Mouse (Mus musculus): ENCODE data around the gene Trhr2.

The Trhr2 gene

DNA sequence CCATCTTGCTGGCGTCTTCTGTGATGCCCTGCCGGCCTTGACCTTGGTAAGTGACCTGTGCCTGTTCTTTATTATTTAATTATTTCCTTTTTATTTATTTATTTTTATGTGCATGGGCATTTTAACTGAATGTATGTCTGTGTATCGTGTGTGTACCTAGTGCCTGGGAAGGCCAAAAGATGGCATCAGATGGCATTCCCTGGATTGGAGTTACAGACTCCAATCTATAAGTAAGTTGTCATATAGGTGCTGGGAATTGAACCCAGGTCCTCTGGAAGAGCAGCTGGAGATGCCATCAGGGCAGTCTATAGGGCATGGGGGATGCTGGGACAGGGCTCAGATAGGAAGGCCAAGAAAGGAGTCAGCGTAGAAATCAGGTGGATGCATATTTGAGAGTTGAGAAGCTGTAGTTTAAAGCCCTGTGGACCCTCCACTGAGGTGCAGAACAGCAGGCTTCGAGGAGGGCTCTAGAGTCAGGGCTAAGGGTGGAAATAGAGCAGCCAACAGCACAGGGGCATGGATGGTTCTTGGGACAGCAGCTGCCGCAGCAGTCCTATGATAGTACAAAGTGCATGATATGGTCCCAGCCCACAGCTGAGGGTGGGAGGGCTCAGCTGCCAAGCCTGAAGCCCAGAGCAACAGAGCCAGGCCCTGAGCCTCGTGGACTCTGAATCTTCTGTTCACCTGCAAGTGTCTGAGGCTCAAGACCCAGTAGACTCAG, at the start of gene Trhr2:
Trhr2 (minus strand) TSS at position 51 of the 721 bp plus-strand sequence.
- no peak for DNase-seq

DNA sequence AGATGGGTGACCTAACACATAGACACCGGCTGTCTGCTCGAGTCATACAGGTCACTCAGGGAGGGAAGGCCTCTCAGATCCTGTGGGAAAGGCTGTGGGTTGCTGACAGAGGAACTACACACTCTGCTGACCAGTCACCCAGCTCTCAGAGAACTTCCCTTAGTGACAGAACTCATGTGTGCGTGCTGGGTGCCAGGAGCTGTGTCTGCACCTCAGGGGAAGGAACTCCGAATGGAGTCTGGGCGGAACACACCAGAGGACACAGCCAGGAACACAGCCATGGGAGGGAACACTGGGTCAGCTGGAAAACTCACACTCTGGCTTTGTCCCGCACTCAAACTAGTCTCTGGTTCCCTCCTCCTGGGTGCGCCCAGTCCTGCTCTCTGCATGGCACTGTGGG, 47.1 kb upstream of the Trhr2 start:
- no peak for DNase-seq

GRCm38 (mm10) chr8:122405146-122405805, 44.7 kb upstream of the Trhr2 start:
- peak; percentile 73 to 83 for DNase-seq

GRCm38 (mm10) chr8:122398186-122398585, 37.6 kb upstream of the Trhr2 start:
- DNase-seq = no peak

DNA sequence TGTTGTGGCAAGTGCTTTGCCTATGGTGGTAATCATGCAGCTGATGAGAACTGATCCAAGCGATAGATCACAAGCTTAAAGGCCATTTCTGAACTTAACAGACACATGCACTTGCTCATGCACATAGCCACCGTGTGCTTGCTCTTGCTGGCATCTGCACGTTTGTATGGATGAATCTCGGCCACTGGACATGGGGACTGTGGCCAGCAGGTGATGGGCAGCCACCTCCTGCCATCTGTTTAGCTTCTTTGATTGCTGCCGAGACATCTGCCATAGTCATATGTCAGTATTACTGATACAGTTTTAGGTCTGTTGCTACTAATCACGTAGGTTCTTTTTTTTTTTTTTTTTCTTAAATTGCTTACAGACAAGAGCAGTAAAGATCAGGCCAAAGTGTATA, 34.7 kb upstream of the Trhr2 start:
- no peak for DNase-seq

GRCm38 (mm10) chr8:122393717-122394116, 33.2 kb upstream of the Trhr2 start:
- DNase-seq = no peak

- DNase-seq = no peak
Observed at GRCm38 (mm10) chr8:122390758-122391157, 30.2 kb upstream of the Trhr2 start.

- peak in 1 of 2 experiments; percentile 22 for DNase-seq
Observed at GRCm38 (mm10) chr8:122389357-122389756, 28.8 kb upstream of the Trhr2 start.

DNA sequence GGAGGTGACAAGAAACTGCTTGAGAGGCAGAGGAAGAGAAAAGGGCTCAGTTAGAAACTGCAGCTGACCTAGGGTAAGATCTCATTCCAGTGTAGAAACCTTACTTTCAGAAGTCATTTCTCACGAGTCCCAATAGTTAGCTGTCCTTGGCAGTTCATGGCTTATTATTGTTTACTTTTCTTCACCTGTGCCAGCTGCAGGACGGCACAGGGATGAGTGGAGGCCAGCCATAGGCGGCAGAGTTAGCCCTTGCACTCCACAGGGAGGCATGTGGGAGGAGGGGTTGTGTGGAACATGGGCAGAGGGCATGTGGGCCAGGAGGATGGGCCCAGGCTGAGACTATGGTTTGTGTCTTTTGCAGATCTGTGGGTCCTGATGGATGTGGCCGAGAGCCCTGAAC, 22.5 kb upstream of the Trhr2 start:
- no peak for DNase-seq

GRCm38 (mm10) chr8:122376365-122377231, 16.1 kb upstream of the Trhr2 start, which contains the start of gene Zc3h18:
TSS of gene Zc3h18 (plus strand) at chr8:122376609.
- peak; percentile 99 to 100 for DNase-seq

DNA sequence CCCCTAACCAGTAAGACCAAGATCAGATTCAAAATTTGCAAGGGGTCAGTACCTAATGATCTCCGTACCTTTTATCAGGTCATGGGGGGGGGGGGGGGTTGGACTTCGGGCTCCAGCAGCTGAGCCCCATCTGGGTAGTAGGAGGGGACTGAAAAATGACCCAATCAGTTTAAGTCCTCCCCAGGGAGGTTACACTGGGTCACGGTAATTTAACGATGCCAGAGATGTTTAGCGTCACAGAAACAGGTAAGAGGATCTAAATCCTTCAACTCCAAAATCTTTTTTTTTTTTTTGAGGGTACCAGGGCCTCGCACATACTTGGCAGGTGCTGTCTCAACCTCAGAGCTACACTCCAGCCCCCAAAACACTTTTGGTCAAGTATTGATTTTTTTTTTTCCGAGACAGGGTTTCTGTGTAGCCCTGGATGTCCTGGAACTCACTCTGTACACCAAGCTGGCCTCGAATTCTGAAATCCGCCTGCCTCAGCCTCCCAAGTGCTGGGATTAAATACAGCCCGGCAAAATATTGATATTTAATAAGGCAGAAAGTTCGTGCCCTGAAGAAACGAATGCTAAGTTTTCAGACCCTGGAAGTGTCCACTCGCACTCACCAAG, 15.3 kb upstream of the Trhr2 start:
- no peak for DNase-seq

- no peak for DNase-seq
Observed at GRCm38 (mm10) chr8:122375320-122375719, 14.8 kb upstream of the Trhr2 start.

GRCm38 (mm10) chr8:122371706-122372105, 11.2 kb upstream of the Trhr2 start:
- no peak for DNase-seq

- peak; percentile 74 to 90 for DNase-seq
Observed at GRCm38 (mm10) chr8:122369665-122370064, 9.1 kb upstream of the Trhr2 start.

GRCm38 (mm10) chr8:122368494-122368893, 7.9 kb upstream of the Trhr2 start:
- no peak for DNase-seq

DNA sequence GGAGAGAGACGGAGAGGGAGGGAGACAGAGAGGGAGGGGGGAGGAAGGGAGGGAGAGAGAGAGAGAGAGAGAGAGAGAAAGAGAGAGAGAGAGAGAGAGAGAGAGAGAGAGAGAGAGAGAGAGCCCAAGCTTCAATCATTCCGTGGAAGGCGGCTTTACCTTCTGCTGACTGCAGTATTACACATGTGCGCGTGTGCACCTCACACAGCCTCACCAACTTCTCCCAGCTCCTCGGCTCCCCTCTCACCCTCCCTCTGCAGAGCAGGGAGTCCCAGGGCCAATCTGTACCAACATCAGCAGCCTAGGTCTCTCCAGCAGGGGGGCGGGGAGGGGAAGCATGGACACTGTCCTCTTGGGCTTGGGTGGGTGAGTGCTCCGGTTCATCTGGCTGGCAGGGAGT, 2.4 kb upstream of the Trhr2 start:
- no peak for DNase-seq

DNA sequence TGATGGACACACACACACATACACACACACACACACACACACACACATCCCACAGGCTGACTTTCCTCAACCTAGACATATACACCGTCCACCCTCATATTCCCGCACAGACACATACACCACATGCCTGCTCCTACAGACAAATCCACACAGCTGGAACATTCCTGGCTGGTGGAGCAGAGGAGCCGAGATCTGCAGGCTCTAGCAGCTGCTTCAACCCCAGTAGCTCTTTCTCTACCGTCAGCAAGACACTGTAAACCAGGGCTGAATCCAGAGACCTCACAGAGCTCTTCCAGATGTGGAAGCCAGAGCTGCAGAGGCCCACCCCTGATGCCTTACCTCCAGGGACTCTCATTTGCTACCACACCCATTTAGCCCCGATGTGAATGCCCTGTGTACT, 1.7 kb upstream of the Trhr2 start:
- DNase-seq = no peak

GRCm38 (mm10) chr8:122359111-122359775, 1.3 kb downstream of the Trhr2 start:
- DNase-seq = no peak

- DNase-seq = no peak
Observed at GRCm38 (mm10) chr8:122357641-122358040, 2.9 kb downstream of the Trhr2 start.

DNA sequence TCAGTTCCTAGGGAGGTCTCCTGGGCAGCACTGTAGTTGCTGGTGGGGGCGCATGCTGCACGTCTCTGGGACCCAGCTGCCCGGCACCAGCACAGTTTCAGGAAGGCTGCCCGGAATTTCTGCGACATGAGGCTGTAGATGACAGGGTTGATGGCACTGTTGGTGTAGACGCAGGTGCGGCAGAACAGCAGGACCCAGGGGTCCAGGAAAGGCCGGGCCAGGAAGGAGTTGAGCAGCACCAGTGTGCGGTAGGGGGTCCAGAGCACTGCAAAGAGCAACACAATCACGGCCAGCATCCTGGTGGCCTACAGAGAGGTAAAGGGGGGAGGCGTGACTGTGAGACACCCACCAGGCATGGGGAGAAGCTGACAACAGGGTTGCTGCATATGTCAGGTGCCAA, 3.3 kb downstream of the Trhr2 start:
- DNase-seq = no peak

- no peak for DNase-seq
Observed at GRCm38 (mm10) chr8:122355642-122356606, 4.6 kb downstream of the Trhr2 start.

All from kidney, postnatal 36 days (tissue).